ENCODE assay signal across 23 mouse cellular contexts in genomic region chr5:65487381-65487780, GRCm38 (mm10). TPM values are rescaled to one million over a fixed set of nuclear protein-coding genes. Genes with fewer than 3 reads are reported as not detected.
DNase-seq lines count a peak whose midpoint lies in the region; ATAC-seq and TF ChIP-seq lines count a peak whose summit lies in the region.
"Had no signal": no experiment of that assay in that cellular context is flagged by ENCODE, and none has a peak within 500 bp of the region (broad histone marks: within the 10 kb centered on the region; RNA-seq: fewer than 3 reads in every experiment).

No protein-coding gene starts in this region.

- peak in 1 of 2 experiments; percentile 39 for DNase-seq in heart, adult 2 months
- DNase-seq in heart, postnatal 25 days (ENCODE audit: low spot score): no peak
- DNase-seq in spleen, postnatal 36 days (ENCODE audit: low spot score in 2 of 2): peak; percentile 55 to 60
- no peak for DNase-seq in spleen, postnatal 14 days (ENCODE audit: low spot score in 2 of 2)
- DNase-seq in kidney, adult 2 months: no peak
- DNase-seq in urinary bladder, adult 18-20 months (ENCODE audit: low spot score in 2 of 2): no peak
- DNase-seq: adrenal gland, postnatal 14 days; gastrocnemius, postnatal 25 days; kidney, postnatal 25 days; layer of hippocampus, adult 9-11 months; lung, embryonic 14.5 days; retina, postnatal 1 day; thymus, postnatal 36 days had no signal

- ATAC-seq in heart, embryonic 15.5 days (replicated peaks; ENCODE audit: insufficient number of reproducible peaks, insufficient read depth, low FRiP score, low read depth): no peak
- ATAC-seq: intestine, postnatal 0 days had no signal

- peak; percentile 37; the same call in 1 of the 2 replicates for TF ChIP-seq POLR2A in heart, adult 2 months (IDR thresholded peaks at IDR 0.05; ENCODE audit: insufficient read depth, low read depth, low read length)
- no peak for TF ChIP-seq POLR2A in kidney, adult 2 months (IDR thresholded peaks at IDR 0.05; ENCODE audit: low read depth, low read length)

- peaks cover 16% of the 10 kb centered on the region for H3K4me1 ChIP-seq in heart, adult 2 months (ENCODE audit: control insufficient read depth, insufficient read depth, low read length)
- peaks cover 48% of the 10 kb centered on the region for H3K4me1 ChIP-seq in heart, embryonic 15.5 days (replicated peaks)
- 0 out of 2 replicates have a peak, but pooled peaks cover 3% of the 10 kb centered on the region for H3K4me1 ChIP-seq in kidney, adult 2 months (ENCODE audit: control insufficient read depth, insufficient read depth, low read length)

- no peaks in the 10 kb centered on the region for H3K27me3 ChIP-seq in heart, adult 2 months (ENCODE audit: control insufficient read depth, insufficient read depth, low read length)
- no peaks in the 10 kb centered on the region for H3K27me3 ChIP-seq in heart, embryonic 15.5 days
- no peaks in the 10 kb centered on the region for H3K27me3 ChIP-seq in kidney, adult 2 months (replicated peaks; ENCODE audit: control insufficient read depth, insufficient read depth, low read length)
- H3K27me3 ChIP-seq: embryonic facial prominence, embryonic 13.5 days; hindbrain, embryonic 13.5 days had no signal

- peak overlapping the region; percentile 22 for H3K4me2 ChIP-seq in heart, embryonic 15.5 days
- H3K4me2 ChIP-seq: embryonic facial prominence, embryonic 13.5 days; hindbrain, embryonic 13.5 days; lung, embryonic 14.5 days; midbrain, embryonic 11.5 days had no signal

- intact Hi-C loops in heart, adult 2 months (cut with DNase I): no loop called here
- intact Hi-C loops in heart, postnatal 25 days (cut with DNase I): no loop called here

- 0 out of 2 replicates have a peak, but pooled peaks have one; percentile 12 for TF ChIP-seq EP300 in heart, adult 2 months (IDR thresholded peaks at IDR 0.05; ENCODE audit: insufficient read depth, low read depth, low read length)

- no peak for TF ChIP-seq CTCF in heart, adult 2 months (IDR thresholded peaks at IDR 0.05)
- TF ChIP-seq CTCF in kidney, adult 2 months (conservative IDR thresholded peaks at IDR 0.05; ENCODE audit: insufficient read depth, insufficient read length, low read depth, low read length): no peak

- peak overlapping the region; percentile 23 for H3K9ac ChIP-seq in heart, adult 2 months (ENCODE audit: low read depth, low read length)
- H3K9ac ChIP-seq in heart, embryonic 15.5 days: no peak overlapping the region
- H3K9ac ChIP-seq: embryonic facial prominence, embryonic 13.5 days; hindbrain, embryonic 13.5 days; lung, embryonic 14.5 days had no signal

- H3K4me3 ChIP-seq in heart, adult 2 months: no peak overlapping the region
- H3K4me3 ChIP-seq in heart, embryonic 15.5 days: no peak overlapping the region
- no peak overlapping the region for H3K4me3 ChIP-seq in kidney, adult 2 months (ENCODE audit: insufficient read depth, low read depth, low read length)
- H3K4me3 ChIP-seq: embryonic facial prominence, embryonic 13.5 days; forebrain, embryonic 10.5 days; hindbrain, embryonic 13.5 days had no signal

- no peaks in the 10 kb centered on the region for H3K79me2 ChIP-seq in heart, adult 2 months (replicated peaks; ENCODE audit: control insufficient read depth, insufficient read depth, low read length)

- peaks cover 26% of the 10 kb centered on the region for H3K36me3 ChIP-seq in heart, adult 2 months (ENCODE audit: control insufficient read depth, insufficient read depth, low read length)
- no peaks in the 10 kb centered on the region for H3K36me3 ChIP-seq in heart, embryonic 15.5 days
- H3K36me3 ChIP-seq in kidney, adult 2 months (ENCODE audit: control insufficient read depth, insufficient read depth, low read length): no peaks in the 10 kb centered on the region
- H3K36me3 ChIP-seq: embryonic facial prominence, embryonic 13.5 days; forebrain, embryonic 10.5 days; hindbrain, embryonic 13.5 days had no signal

- H3K9me3 ChIP-seq in heart, embryonic 15.5 days (replicated peaks): no peaks in the 10 kb centered on the region
- H3K9me3 ChIP-seq: embryonic facial prominence, embryonic 13.5 days; forebrain, embryonic 10.5 days; hindbrain, embryonic 13.5 days had no signal

- 52% methylated on average over 10 of the region's 10 CpGs for WGBS in heart, adult 2 months
- WGBS in heart, embryonic 15.5 days: 41% methylated on average over 10 of the region's 10 CpGs
- WGBS in kidney, adult 2 months: 83% methylated on average over 10 of the region's 10 CpGs

- H3K27ac ChIP-seq in heart, adult 2 months: peak overlapping the region; percentile 69
- peak overlapping the region; percentile 83 for H3K27ac ChIP-seq in heart, embryonic 15.5 days
- H3K27ac ChIP-seq in kidney, adult 2 months (ENCODE audit: insufficient read depth, low read depth, low read length): no peak overlapping the region
- H3K27ac ChIP-seq: embryonic facial prominence, embryonic 13.5 days; forebrain, embryonic 10.5 days; hindbrain, embryonic 13.5 days had no signal

RNA-seq across cellular contexts. Expression of gene Gm43552, which starts 5.3 kb away (rescaled TPM):
- total RNA-seq in heart, adult 2 months (2021): not detected
- polyA plus RNA-seq in heart, adult 2 months (2012; rRNA removed): not detected in 2 replicates
- total RNA-seq in heart, postnatal 25 days (2021): not detected
- polyA plus RNA-seq in heart, embryonic 15.5 days (2015; fragmentation: Nextera tagmentation; extraction: Ambion mirVana): 0.92 and 1.1 TPM in 2 replicates
- not detected in 2 replicates for polyA plus RNA-seq in kidney, adult 2 months (2012; rRNA removed)
- total RNA-seq: adrenal gland, postnatal 14 days had no signal
- polyA plus RNA-seq: cortical plate, adult 2 months; embryonic facial prominence, embryonic 13.5 days; forebrain, embryonic 10.5 days; intestine, postnatal 0 days; limb, embryonic 14.5 days; lung, embryonic 14.5 days; midbrain, embryonic 11.5 days; neural tube, embryonic 14.5 days; testis, adult 2 months had no signal

RNA-seq across cellular contexts. Expression of gene Smim14, which starts 49.6 kb away (rescaled TPM):
- 10 to 100 TPM; 97.1 to 97.3 TPM for total RNA-seq in heart, adult 2 months (2021)
- polyA plus RNA-seq in heart, adult 2 months (2012; rRNA removed): 94.2 and 133 TPM in 2 replicates
- total RNA-seq in heart, postnatal 25 days (2021): 100 to 1,000 TPM in 1 of 2 experiments, 10 to 100 TPM in 1; 91.5 to 105 TPM
- polyA plus RNA-seq in heart, embryonic 15.5 days (2015; fragmentation: Nextera tagmentation; extraction: Ambion mirVana): 112 and 113 TPM in 2 replicates
- 111 and 114 TPM in 2 replicates for polyA plus RNA-seq in kidney, adult 2 months (2012; rRNA removed)

RNA-seq across cellular contexts. Expression of gene Ube2k, which starts 49.7 kb away (rescaled TPM):
- total RNA-seq in heart, adult 2 months (2021): 10 to 100 TPM; 57.3 to 70.3 TPM
- polyA plus RNA-seq in heart, adult 2 months (2012; rRNA removed): 21.4 and 34.5 TPM in 2 replicates
- total RNA-seq in heart, postnatal 25 days (2021): 10 to 100 TPM; 70.4 to 70.9 TPM
- polyA plus RNA-seq in heart, embryonic 15.5 days (2015; fragmentation: Nextera tagmentation; extraction: Ambion mirVana): 121 and 129 TPM in 2 replicates
- 23.1 and 35.1 TPM in 2 replicates for polyA plus RNA-seq in kidney, adult 2 months (2012; rRNA removed)

RNA-seq across cellular contexts. Expression of gene Ugdh, which starts 51.6 kb away (rescaled TPM):
- 10 to 100 TPM; 13.6 to 18.0 TPM for total RNA-seq in heart, adult 2 months (2021)
- 6.1 and 12.7 TPM in 2 replicates for polyA plus RNA-seq in heart, adult 2 months (2012; rRNA removed)
- 10 to 100 TPM; 16.7 to 17.8 TPM for total RNA-seq in heart, postnatal 25 days (2021)
- polyA plus RNA-seq in heart, embryonic 15.5 days (2015; fragmentation: Nextera tagmentation; extraction: Ambion mirVana): 60.2 and 70.3 TPM in 2 replicates
- 29.6 and 31.2 TPM in 2 replicates for polyA plus RNA-seq in kidney, adult 2 months (2012; rRNA removed)

Comparison
In these comparisons a context has a peak if more than half of its experiments do, and no peak if none do; other contexts are left out.
1. DNase-seq: peak in spleen, postnatal 36 days (2 of 2); none in heart, postnatal 25 days (single experiment), spleen, postnatal 14 days (0 of 2), kidney, adult 2 months (single experiment) and urinary bladder, adult 18-20 months (0 of 2).